Mouse (Mus musculus): ENCODE measurements at regions not wholly inside any gene's neighbourhood (a gene's known extent, or its start where the extent isn't known, plus 50 kb on each side); places are given as distances from the start of the nearest gene placed in this dataset.
A peak's percentile ranks its signal among the peaks of the same experiment; 100 is the strongest.

DNA sequence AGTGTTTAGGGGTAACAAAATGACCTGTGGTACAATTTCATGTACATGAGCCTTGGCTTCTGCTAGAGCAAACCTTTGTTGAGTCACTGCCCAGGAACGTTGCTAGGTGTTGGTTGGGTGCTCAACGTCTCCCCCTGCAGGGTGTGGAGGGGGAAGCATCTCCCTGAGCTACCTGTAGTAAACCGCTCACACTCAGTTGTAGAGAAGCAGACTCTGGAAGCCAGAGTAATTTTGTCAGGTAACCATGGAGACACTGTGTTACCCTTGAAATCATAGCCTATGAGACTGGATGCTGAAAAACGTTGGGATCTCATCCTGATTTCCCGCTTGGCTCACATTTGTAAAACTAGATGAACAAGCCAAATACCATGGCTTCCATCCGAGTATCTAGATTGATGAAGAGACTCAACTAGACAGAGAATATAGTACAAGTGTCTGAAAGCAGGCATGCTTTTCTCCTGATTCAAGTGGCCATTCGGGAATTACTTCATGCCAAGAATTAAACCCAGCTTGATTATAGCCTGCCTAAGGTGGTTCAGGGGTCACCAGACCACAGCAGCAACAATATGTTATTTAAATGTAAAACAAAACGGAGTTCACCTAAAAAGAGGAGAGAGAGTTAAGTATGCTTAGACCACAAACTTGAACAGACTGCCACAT lies 63.7 kb upstream of the Ctla4 start:
- ATAC-seq (ENCODE audit: extremely low read depth, insufficient number of reproducible peaks, low FRiP score, poor library complexity, severe bottlenecking) (no peak; the same call in 1 of the 2 replicates), DNase-seq (ENCODE audit: low spot score) (peak; percentile 11)
- peaks cover 7% of the 10 kb centered on the region; the same call in 1 of the 2 replicates for H3K27me3 ChIP-seq (ENCODE audit: insufficient read depth, low read length)
- peak; percentile 94 for TF ChIP-seq CTCF (IDR thresholded peaks at IDR 0.05; ENCODE audit: low read depth, low read length)
- TF ChIP-seq POLR2AphosphoS5 (IDR thresholded peaks at IDR 0.05; ENCODE audit: insufficient replicate concordance, low read depth, low read length): no peak
- H3K9me3 ChIP-seq (replicated peaks): no peaks in the 10 kb centered on the region
- no peak overlapping the region for H3K4me3 ChIP-seq (ENCODE audit: low read depth, low read length)
- no peaks in the 10 kb centered on the region for H3K36me3 ChIP-seq (replicated peaks)
- H3K4me1 ChIP-seq (ENCODE audit: insufficient read depth, low read depth, low read length): no peaks in the 10 kb centered on the region

DNA sequence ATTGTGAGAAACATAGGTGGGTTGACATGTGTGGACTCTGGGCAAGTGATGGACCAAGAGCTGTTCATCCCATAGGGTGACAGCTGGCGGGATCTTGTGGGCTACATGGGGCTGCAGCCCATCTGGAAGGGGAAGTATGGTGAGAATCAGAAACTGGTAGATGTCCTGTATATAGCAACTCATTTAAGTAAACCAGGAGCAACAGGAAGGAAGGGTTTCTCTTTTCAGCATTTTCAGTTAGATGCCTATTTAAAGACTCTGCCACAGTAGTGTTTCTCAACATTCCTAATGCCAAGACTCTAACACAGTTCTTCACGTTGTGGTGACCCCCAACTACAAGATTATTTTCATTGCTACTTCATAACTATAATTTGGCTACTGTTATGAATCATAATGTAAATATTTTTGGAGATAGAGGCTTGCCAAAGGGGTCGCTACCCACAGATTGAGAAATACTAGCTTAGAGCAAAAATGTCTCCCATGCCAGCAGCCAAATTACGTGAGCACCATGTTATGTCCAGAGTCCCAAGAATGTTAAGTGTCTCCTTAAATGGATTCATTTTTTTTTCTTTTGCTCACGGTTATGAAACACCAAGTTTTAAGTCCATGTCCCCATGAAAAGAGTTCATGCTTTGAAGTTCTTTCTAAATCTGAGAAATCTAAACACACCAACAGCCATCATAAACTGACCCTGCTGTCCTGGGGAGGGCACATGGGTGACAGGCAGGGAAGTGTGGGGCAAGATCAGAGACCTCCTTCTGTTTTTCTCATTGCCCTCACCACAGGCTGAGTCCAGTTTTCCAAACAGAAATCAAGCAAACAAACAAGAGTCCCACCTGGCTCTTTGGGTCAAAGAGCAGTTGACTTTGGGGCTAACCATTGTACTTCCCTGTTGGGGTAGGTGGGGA lies 62.3 kb upstream of the Ctla4 start:
- Histone ChIP-seq H3K36me3 (replicated peaks) (no peaks in the 10 kb centered on the region), H3K4me3 (ENCODE audit: low read depth, low read length) (no peak overlapping the region), H3K9me3 (replicated peaks) (no peaks in the 10 kb centered on the region), H3K27me3 (ENCODE audit: insufficient read depth, low read length) (peaks cover 9% of the 10 kb centered on the region; the same call in 1 of the 2 replicates), H3K4me1 (ENCODE audit: insufficient read depth, low read depth, low read length) (no peaks in the 10 kb centered on the region)
- no peak for TF ChIP-seq TAL1 (conservative IDR thresholded peaks at IDR 0.05; ENCODE audit: low read depth, low read length)
- TF ChIP-seq GATA2 (IDR thresholded peaks at IDR 0.05; ENCODE audit: borderline replicate concordance, low read depth, low read length): no peak
- no peak for TF ChIP-seq CTCF (IDR thresholded peaks at IDR 0.05; ENCODE audit: low read depth, low read length)
- no peak for TF ChIP-seq GATA1 (IDR thresholded peaks at IDR 0.05; ENCODE audit: borderline replicate concordance, low read length)
- no peak for TF ChIP-seq POLR2AphosphoS5 (IDR thresholded peaks at IDR 0.05; ENCODE audit: insufficient replicate concordance, low read depth, low read length)
- ATAC-seq (ENCODE audit: extremely low read depth, insufficient number of reproducible peaks, low FRiP score, poor library complexity, severe bottlenecking) (no peak), DNase-seq (ENCODE audit: low spot score) (no peak)

DNA sequence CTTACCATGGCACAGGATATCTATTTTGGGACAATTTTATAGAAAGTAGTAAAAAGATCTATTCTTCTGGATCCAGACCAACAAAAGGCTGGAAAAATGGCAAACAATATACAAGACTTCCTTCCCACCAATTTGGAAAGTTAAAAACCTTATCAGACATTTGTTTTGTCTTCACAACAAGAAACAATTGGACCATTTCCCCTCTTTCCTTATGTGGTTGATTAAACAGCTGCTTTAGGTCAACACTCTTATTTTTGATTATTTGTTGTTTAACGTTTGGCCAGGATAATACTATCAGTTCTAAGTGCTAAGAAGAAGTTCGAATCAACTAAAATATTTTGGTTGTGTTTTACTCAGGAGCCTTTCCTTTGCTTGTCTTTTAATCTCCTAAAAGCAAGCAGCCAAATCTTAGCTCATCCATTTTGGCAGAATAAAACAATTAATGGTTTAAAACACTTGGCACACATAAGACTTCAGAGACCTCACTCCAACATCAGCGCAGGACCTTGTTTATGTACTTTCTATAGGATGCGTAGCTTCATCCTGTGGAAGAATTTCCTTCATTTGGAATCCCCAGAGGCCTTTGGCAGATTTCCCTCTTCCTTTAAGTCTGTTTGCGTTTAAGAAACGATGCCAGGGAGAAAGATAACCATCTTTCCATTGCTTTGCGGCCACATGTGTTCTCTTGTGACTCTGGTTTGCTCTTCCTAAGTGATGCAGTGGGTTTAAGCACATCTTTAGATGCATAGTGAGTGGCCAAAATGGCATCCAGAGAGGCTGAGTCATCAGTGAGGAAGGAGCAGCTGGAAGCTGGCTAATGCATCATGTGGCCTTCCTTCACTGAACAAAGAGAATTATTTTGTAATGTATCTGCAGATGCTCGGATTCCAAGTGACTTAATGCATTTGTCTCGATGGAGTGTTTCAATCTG lies 61.3 kb upstream of the Ctla4 start:
- no peak for ATAC-seq (ENCODE audit: extremely low read depth, insufficient number of reproducible peaks, low FRiP score, poor library complexity, severe bottlenecking)

DNA sequence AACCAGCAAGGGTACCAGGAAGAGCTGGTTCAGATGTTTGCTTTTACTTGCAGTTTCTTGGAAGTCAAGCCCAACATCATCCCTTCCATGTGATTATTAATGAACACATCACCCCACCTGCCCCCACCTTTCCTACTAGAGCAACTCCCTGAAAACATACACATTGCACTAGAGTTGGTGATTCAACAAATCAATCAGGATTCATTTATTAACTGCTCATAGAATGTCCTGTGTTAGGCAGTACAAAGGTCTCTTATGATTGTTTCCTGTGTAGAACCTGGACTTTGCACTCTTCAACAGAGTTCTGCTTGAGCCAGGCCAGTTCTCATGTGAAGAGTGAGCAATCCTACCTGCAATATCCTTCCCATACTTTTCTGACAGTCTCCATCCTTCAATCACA lies 59.8 kb upstream of the Ctla4 start:
- no peak for TF ChIP-seq GATA1 (IDR thresholded peaks at IDR 0.05; ENCODE audit: borderline replicate concordance, low read length)
- TF ChIP-seq TAL1 (conservative IDR thresholded peaks at IDR 0.05; ENCODE audit: low read depth, low read length): no peak
- TF ChIP-seq GATA2 (IDR thresholded peaks at IDR 0.05; ENCODE audit: borderline replicate concordance, low read depth, low read length): no peak
- TF ChIP-seq POLR2AphosphoS5 (IDR thresholded peaks at IDR 0.05; ENCODE audit: insufficient replicate concordance, low read depth, low read length): no peak
- no peak for TF ChIP-seq CTCF (IDR thresholded peaks at IDR 0.05; ENCODE audit: low read depth, low read length)
- no peak overlapping the region for H3K4me3 ChIP-seq (ENCODE audit: low read depth, low read length)
- no peaks in the 10 kb centered on the region for H3K36me3 ChIP-seq (replicated peaks)
- no peaks in the 10 kb centered on the region for H3K9me3 ChIP-seq (replicated peaks)
- DNase-seq (ENCODE audit: low spot score) (no peak), ATAC-seq (ENCODE audit: extremely low read depth, insufficient number of reproducible peaks, low FRiP score, poor library complexity, severe bottlenecking) (no peak)
- peaks cover 6% of the 10 kb centered on the region for H3K27me3 ChIP-seq (ENCODE audit: insufficient read depth, low read length)
- H3K4me1 ChIP-seq (ENCODE audit: insufficient read depth, low read depth, low read length): no peaks in the 10 kb centered on the region

More for the DNA sequence above, 61.3 kb upstream of the Ctla4 start:
- TF ChIP-seq GATA2 (IDR thresholded peaks at IDR 0.05; ENCODE audit: borderline replicate concordance, low read depth, low read length): no peak
- TF ChIP-seq CTCF (IDR thresholded peaks at IDR 0.05; ENCODE audit: low read depth, low read length): no peak
- TF ChIP-seq POLR2AphosphoS5 (IDR thresholded peaks at IDR 0.05; ENCODE audit: insufficient replicate concordance, low read depth, low read length): no peak
- no peak for TF ChIP-seq TAL1 (conservative IDR thresholded peaks at IDR 0.05; ENCODE audit: low read depth, low read length)
- Histone ChIP-seq H3K27me3 (ENCODE audit: insufficient read depth, low read length) (peaks cover 3% of the 10 kb centered on the region; the same call in 1 of the 2 replicates), H3K4me1 (ENCODE audit: insufficient read depth, low read depth, low read length) (no peaks in the 10 kb centered on the region), H3K36me3 (replicated peaks) (no peaks in the 10 kb centered on the region), H3K9me3 (replicated peaks) (no peaks in the 10 kb centered on the region), H3K4me3 (ENCODE audit: low read depth, low read length) (no peak overlapping the region)
- DNase-seq (ENCODE audit: low spot score): no peak

DNA sequence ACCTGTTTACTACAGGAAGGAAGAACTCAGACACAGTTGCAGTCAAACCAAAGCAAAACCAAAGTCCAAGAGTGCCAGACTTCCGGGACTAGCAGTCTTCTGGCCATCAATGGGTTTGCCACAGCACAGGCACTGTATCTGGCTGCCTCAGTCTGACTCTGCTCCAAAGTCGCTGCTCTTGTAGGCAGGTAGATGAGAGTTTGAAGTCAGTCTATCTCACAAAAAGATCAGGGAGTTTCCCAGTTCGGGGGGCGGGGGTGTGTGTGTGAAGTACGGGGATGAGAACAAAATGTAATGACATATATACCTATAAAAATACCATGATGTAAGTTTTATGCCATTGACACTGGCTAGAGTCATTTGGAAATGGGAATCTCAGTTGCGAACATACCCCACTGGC lies 58.6 kb upstream of the Ctla4 start:
- Histone ChIP-seq H3K4me3 (ENCODE audit: low read depth, low read length) (no peak overlapping the region), H3K4me1 (ENCODE audit: insufficient read depth, low read depth, low read length) (no peaks in the 10 kb centered on the region), H3K9me3 (replicated peaks) (no peaks in the 10 kb centered on the region), H3K27me3 (ENCODE audit: insufficient read depth, low read length) (peaks cover 9% of the 10 kb centered on the region), H3K36me3 (replicated peaks) (no peaks in the 10 kb centered on the region)
- ATAC-seq (ENCODE audit: extremely low read depth, insufficient number of reproducible peaks, low FRiP score, poor library complexity, severe bottlenecking) (no peak), DNase-seq (ENCODE audit: low spot score) (no peak)
- no peak for TF ChIP-seq GATA1 (IDR thresholded peaks at IDR 0.05; ENCODE audit: borderline replicate concordance, low read length)
- TF ChIP-seq POLR2AphosphoS5 (IDR thresholded peaks at IDR 0.05; ENCODE audit: insufficient replicate concordance, low read depth, low read length): no peak
- no peak for TF ChIP-seq GATA2 (IDR thresholded peaks at IDR 0.05; ENCODE audit: borderline replicate concordance, low read depth, low read length)
- no peak for TF ChIP-seq CTCF (IDR thresholded peaks at IDR 0.05; ENCODE audit: low read depth, low read length)
- TF ChIP-seq TAL1 (conservative IDR thresholded peaks at IDR 0.05; ENCODE audit: low read depth, low read length): no peak

Data from G1E (cell line).